Mouse (Mus musculus): Measurements from ENCODE around the gene Zcchc4.
A peak's percentile ranks its signal among the peaks of the same experiment; 100 is the strongest.

- peak; percentile 58 for TF ChIP-seq CTCF (IDR thresholded peaks at IDR 0.05; ENCODE audit: low read depth)
- no peak for TF ChIP-seq EP300 (IDR thresholded peaks at IDR 0.05; ENCODE audit: low read depth)
Measured at GRCm38 (mm10) chr5:52742112-52742813, 32.9 kb upstream of the Zcchc4 start.
